Comparison of ENCODE assay signal across 10 mouse cellular contexts in genomic region chr10:60592881-60593575, GRCm38 (mm10).
DNase-seq lines count a peak whose midpoint lies in the region; ATAC-seq and TF ChIP-seq lines count a peak whose summit lies in the region.
"Had no signal": no experiment of that assay in that cellular context is flagged by ENCODE, and none has a peak within 500 bp of the region (broad histone marks: within the 10 kb centered on the region; RNA-seq: fewer than 3 reads in every experiment).

No protein-coding gene starts in this region.

- H3K9ac ChIP-seq in forebrain, embryonic 12.5 days = no peak overlapping the region
- H3K9ac ChIP-seq in hindbrain, postnatal 0 days (replicated peaks; ENCODE audit: low read length) = no peak overlapping the region
- H3K9ac ChIP-seq in neural tube, embryonic 14.5 days (replicated peaks; ENCODE audit: low read depth, low read length) = no peak overlapping the region
- H3K9ac ChIP-seq: embryonic facial prominence, embryonic 12.5 days; limb, embryonic 15.5 days had no signal

- peak; percentile 10 to 15 for DNase-seq in left cerebral cortex, postnatal 14 days (ENCODE audit: low spot score in 2 of 2)
- no peak for DNase-seq in left cerebral cortex, postnatal 36 days (ENCODE audit: low spot score in 2 of 2)
- peak; percentile 70 for DNase-seq in hindbrain, postnatal 0 days (ENCODE audit: low spot score)
- DNase-seq in heart, adult 8-10 months (ENCODE audit: low spot score) = no peak
- DNase-seq in spleen, postnatal 14 days (ENCODE audit: low spot score in 2 of 2) = no peak
- DNase-seq: kidney, adult 8-10 months had no signal

- peak; percentile 74 for ATAC-seq in forebrain, embryonic 12.5 days (ENCODE audit: low FRiP score)
- ATAC-seq in hindbrain, postnatal 0 days = peak; percentile 22; the same call in 1 of the 2 replicates
- ATAC-seq in neural tube, embryonic 14.5 days (ENCODE audit: low read depth) = peak; percentile 58

- peaks cover 86% of the 10 kb centered on the region for H3K27me3 ChIP-seq in forebrain, embryonic 12.5 days
- H3K27me3 ChIP-seq in hindbrain, postnatal 0 days (ENCODE audit: insufficient read depth, low read length) = 0 out of 2 replicates have a peak, but pooled peaks cover 14% of the 10 kb centered on the region
- peaks cover 26% of the 10 kb centered on the region for H3K27me3 ChIP-seq in neural tube, embryonic 14.5 days (ENCODE audit: control insufficient read depth, insufficient read depth, low read length)
- H3K27me3 ChIP-seq: embryonic facial prominence, embryonic 12.5 days had no signal

- H3K4me3 ChIP-seq in forebrain, embryonic 12.5 days (replicated peaks) = no peak overlapping the region
- no peak overlapping the region for H3K4me3 ChIP-seq in hindbrain, postnatal 0 days (ENCODE audit: low read length)
- H3K4me3 ChIP-seq in neural tube, embryonic 14.5 days (ENCODE audit: low read depth, low read length) = no peak overlapping the region
- H3K4me3 ChIP-seq: embryonic facial prominence, embryonic 12.5 days; limb, embryonic 15.5 days had no signal

- peak overlapping the region; percentile 34 for H3K4me2 ChIP-seq in forebrain, embryonic 12.5 days
- H3K4me2 ChIP-seq in hindbrain, postnatal 0 days (ENCODE audit: low read depth, low read length) = no peak overlapping the region
- no peak overlapping the region for H3K4me2 ChIP-seq in neural tube, embryonic 14.5 days (ENCODE audit: low read depth, low read length)
- H3K4me2 ChIP-seq: embryonic facial prominence, embryonic 12.5 days; limb, embryonic 15.5 days had no signal

- no peaks in the 10 kb centered on the region for H3K9me3 ChIP-seq in forebrain, embryonic 12.5 days
- no peaks in the 10 kb centered on the region for H3K9me3 ChIP-seq in hindbrain, postnatal 0 days (ENCODE audit: low read length)
- no peaks in the 10 kb centered on the region for H3K9me3 ChIP-seq in neural tube, embryonic 14.5 days (ENCODE audit: control insufficient read depth, low read length)
- H3K9me3 ChIP-seq: embryonic facial prominence, embryonic 12.5 days; limb, embryonic 15.5 days had no signal

- H3K27ac ChIP-seq in forebrain, embryonic 12.5 days = peak overlapping the region; percentile 78
- no peak overlapping the region for H3K27ac ChIP-seq in hindbrain, postnatal 0 days
- no peak overlapping the region for H3K27ac ChIP-seq in neural tube, embryonic 14.5 days (ENCODE audit: low read depth, low read length)
- H3K27ac ChIP-seq: embryonic facial prominence, embryonic 12.5 days; limb, embryonic 15.5 days had no signal

- no peaks in the 10 kb centered on the region for H3K36me3 ChIP-seq in forebrain, embryonic 12.5 days (replicated peaks)
- H3K36me3 ChIP-seq in hindbrain, postnatal 0 days (ENCODE audit: insufficient read depth, low read length) = no peaks in the 10 kb centered on the region
- H3K36me3 ChIP-seq in neural tube, embryonic 14.5 days (ENCODE audit: control insufficient read depth, insufficient read depth, low read length) = no peaks in the 10 kb centered on the region
- H3K36me3 ChIP-seq: embryonic facial prominence, embryonic 12.5 days; limb, embryonic 15.5 days had no signal

- H3K4me1 ChIP-seq in forebrain, embryonic 12.5 days = peaks cover 18% of the 10 kb centered on the region
- H3K4me1 ChIP-seq in hindbrain, postnatal 0 days (ENCODE audit: insufficient read depth, low read length) = peaks cover 14% of the 10 kb centered on the region; the same call in 1 of the 2 replicates
- peaks cover 11% of the 10 kb centered on the region for H3K4me1 ChIP-seq in neural tube, embryonic 14.5 days (ENCODE audit: control insufficient read depth, insufficient read depth, low read length)

- no peak for TF ChIP-seq CTCF in hindbrain, postnatal 0 days (IDR thresholded peaks at IDR 0.05; ENCODE audit: low read depth)

- intact Hi-C loops in left cerebral cortex, postnatal 14 days (cut with DNase I) = no loop called here
- intact Hi-C loops in left cerebral cortex, postnatal 36 days (cut with DNase I) = no loop called here

- 6% methylated on average over 22 of the region's 22 CpGs for WGBS in forebrain, embryonic 12.5 days
- WGBS in hindbrain, postnatal 0 days = 16% methylated on average over 22 of the region's 22 CpGs
- WGBS in neural tube, embryonic 14.5 days = under 1% methylated on average over 22 of the region's 22 CpGs

Comparison
In these comparisons a context has a peak if more than half of its experiments do, and no peak if none do; other contexts are left out.
1. DNase-seq: peak in left cerebral cortex, postnatal 14 days (2 of 2) and hindbrain, postnatal 0 days (single experiment); none in left cerebral cortex, postnatal 36 days (0 of 2), heart, adult 8-10 months (single experiment) and spleen, postnatal 14 days (0 of 2).
2. ATAC-seq: peak in every context shown above with its lines; median percentile 74 in forebrain, embryonic 12.5 days; 58 in neural tube, embryonic 14.5 days; 22 in hindbrain, postnatal 0 days.